In the genomic region with DNA sequence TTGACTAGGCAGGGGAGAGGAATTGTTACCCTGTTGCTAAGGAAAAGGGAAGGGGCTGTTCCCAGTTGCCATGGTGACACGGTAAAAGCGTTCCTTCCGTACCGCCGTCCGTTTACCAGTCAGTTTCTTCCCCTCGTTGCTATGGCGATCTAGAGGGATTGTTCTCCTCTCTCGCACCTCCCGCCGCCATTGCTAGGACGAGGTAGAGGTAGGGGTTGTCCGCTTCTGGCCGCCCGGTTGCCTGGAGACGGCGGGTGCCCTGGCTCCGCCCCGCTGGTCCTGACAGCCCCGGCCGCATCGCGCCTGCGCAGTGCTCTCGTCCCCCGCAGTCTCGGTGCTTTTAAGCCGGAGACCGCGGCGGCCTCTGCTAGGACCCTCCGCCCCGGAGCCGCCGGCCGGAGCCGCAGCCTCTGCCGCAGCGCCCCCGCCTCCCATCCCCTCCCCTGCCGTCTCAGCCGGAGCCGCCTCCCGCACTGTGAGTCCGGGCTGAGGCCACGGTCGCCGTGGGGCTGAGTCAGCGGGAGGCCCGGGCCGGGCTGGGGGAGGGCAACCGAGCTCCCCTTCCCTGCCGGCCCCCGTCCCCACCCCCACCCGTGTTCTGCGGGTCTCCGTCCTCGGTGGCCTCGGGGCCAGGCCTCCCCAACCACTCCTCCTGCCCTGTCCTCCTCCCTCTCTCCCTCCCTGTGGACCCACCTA, we compare ENCODE assay signal across 8 mouse cellular contexts. TPM values are rescaled to one million over a fixed set of nuclear protein-coding genes. Genes with fewer than 3 reads are reported as not detected.
DNase-seq lines count a peak whose midpoint lies in the region; ATAC-seq and TF ChIP-seq lines count a peak whose summit lies in the region.

A gene (plus strand): TSS at position 218 of the 696 bp plus-strand sequence.

- H3K9ac ChIP-seq in lung, embryonic 14.5 days, result peak within 1 kb of the TSS; percentile 72

- WGBS in lung, embryonic 14.5 days, result under 1% methylated on average over 59 of the region's 59 CpGs

- H3K9me3 ChIP-seq in lung, embryonic 14.5 days (ENCODE audit: low read depth, low read length), result no peaks in the 10 kb centered on the region

- no peaks in the 10 kb centered on the region for H3K27me3 ChIP-seq in lung, embryonic 14.5 days (ENCODE audit: insufficient read depth, low read length)

- H3K4me3 ChIP-seq in lung, embryonic 14.5 days (ENCODE audit: low read depth, low read length), result peak within 1 kb of the TSS; percentile 73

- DNase-seq in MEL-GATA-1-ER (ENCODE audit: extremely low read depth, low read depth), result peak; percentile 50
- peak; percentile 93 for DNase-seq in cerebellum, adult 9-10 months
- DNase-seq in layer of hippocampus, adult 8-10 months (ENCODE audit: low spot score in 2 of 2), result peak; percentile 92 to 93
- DNase-seq in lung, embryonic 14.5 days, result peak; percentile 95
- peak; percentile 93 for DNase-seq in testis, postnatal 14 days (ENCODE audit: low spot score)

- no peak for TF ChIP-seq CTCF in lung, embryonic 14.5 days (IDR thresholded peaks at IDR 0.05; ENCODE audit: low read depth)

- H3K36me3 ChIP-seq in lung, embryonic 14.5 days (ENCODE audit: insufficient read depth), result no peaks in the 10 kb centered on the region

- H3K4me2 ChIP-seq in lung, embryonic 14.5 days, result peak within 1 kb of the TSS; percentile 84

- ATAC-seq in frontal cortex, adult (ENCODE audit: low TSS enrichment), result peak; percentile 89
- ATAC-seq in hematopoietic stem cell, adult 5-6 weeks (replicated peaks in 1 of 2; ENCODE audit: insufficient read depth in 1 of 2, low FRiP score in 2 of 2, low TSS enrichment in 1 of 2, low read depth in 1 of 2, poor library complexity in 2 of 2, severe bottlenecking in 2 of 2), result peak; percentile 83 to 90
- ATAC-seq in lung, embryonic 14.5 days (ENCODE audit: insufficient read depth), result peak; percentile 95
- peak; percentile 79 for ATAC-seq in neutrophil, adult 5-6 weeks (ENCODE audit: extremely low read depth, insufficient number of reproducible peaks, low FRiP score, poor library complexity, severe bottlenecking)

- H3K27ac ChIP-seq in lung, embryonic 14.5 days (ENCODE audit: low read depth), result peak within 1 kb of the TSS; percentile 37; the same call in 1 of the 2 replicates

- peaks cover 4% of the 10 kb centered on the region; the same call in 1 of the 2 replicates for H3K4me1 ChIP-seq in lung, embryonic 14.5 days (ENCODE audit: insufficient read depth)

RNA-seq across cellular contexts. Expression of the gene that starts here (rescaled TPM):
- 0.88 and 2.8 TPM in 2 replicates for total RNA-seq in hematopoietic stem cell, adult 5-6 weeks (2017)
- 100 to 1,000 TPM; 225 to 231 (median 227) TPM for total RNA-seq in layer of hippocampus, adult 8-10 months (2022)
- polyA plus RNA-seq in lung, embryonic 14.5 days (2014; fragmentation: Nextera tagmentation; extraction: Ambion mirVana), result 17.9 and 18.2 TPM in 2 replicates
- total RNA-seq in neutrophil, adult 5-6 weeks (2017), result 1.7 and 3.0 TPM in 2 replicates

Comparison
In these comparisons a context has a peak if more than half of its experiments do, and no peak if none do; other contexts are left out.
1. Peak in every context shown above with its lines: DNase-seq, ATAC-seq, H3K4me3 ChIP-seq and H3K27ac ChIP-seq.
2. RNA of the gene that starts here (total RNA-seq): 225 to 231 TPM in layer of hippocampus, adult 8-10 months; 1.7 to 3.0 TPM in neutrophil, adult 5-6 weeks and 0.88 to 2.8 TPM in hematopoietic stem cell, adult 5-6 weeks; every median in the first group is over 10 times any median in the second.